Mouse (Mus musculus) brain, embryonic 14.5 days (tissue): ENCODE results near the gene Gm21818. TPM values are rescaled to one million over a fixed set of nuclear protein-coding genes. Genes with fewer than 3 reads are reported as not detected.
"Not testable (repeated sequence)": the region's sequence is repeated elsewhere in the genome, so short reads cannot be mapped to it uniquely, and the experiment has no call there.

ENCODE experiments used
- DNase-seq: peaks from one replicate; pipeline ENCODE4 v3.0.0-alpha.2; 2011; ENCODE audit warnings: low read depth
- polyA plus RNA-seq: library from polyadenylated mRNA; depleted of rRNA; stranded (reverse); fragments of >200 nt; gene quantifications from 2 replicates; pipeline ENCODE4 v1.2.3, GENCODE M21; 2012; rRNA removed

Gm21818 gene
- polyA plus RNA-seq: not detected in 2 replicates

DNA sequence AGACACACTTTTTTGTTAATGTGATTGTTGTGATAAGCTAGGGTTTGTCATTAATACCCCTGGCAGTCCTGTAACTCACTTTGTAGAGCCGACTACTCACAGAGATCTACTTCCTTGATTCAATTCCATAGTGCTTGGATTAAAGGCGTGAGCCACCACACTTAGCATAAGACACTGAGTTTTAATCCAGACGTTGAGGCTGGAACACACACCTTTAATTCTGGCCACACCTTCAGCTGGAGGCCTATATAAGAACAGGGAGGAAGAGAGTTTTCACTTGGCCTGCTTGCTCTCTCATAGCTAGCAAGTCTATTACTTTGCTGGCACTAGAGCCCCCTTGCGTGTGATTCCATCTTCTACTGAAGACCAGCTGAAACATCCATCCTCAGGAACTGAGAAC is at the start of gene Gm21818:
Gene Gm21818, plus strand, starts transcription at position 301 of the 400 bp plus-strand sequence.
- not testable (repeated sequence) for DNase-seq

DNA sequence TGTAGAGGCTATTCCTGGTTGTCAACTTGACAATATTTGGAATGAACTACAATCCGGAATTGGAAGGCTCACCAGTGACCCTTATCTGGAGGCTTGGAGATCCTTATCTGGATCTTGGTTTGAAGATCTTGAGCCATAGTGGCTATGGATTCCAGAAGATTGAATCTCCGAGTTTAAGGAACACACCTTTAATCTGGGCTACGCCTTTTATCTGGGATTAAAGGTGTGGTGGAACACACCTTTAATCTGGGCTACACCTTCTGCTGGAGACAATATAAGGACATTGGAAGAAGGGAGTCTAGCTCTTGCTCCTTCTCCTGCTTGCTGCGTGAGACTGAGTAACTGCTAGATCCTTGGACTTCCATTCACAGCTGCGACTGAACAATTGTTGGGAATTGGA is 32.3 kb upstream of the Gm21818 start, which contains the start of gene Gm20767:
Gene Gm20767, plus strand, starts transcription at position 301 of the 400 bp plus-strand sequence.
- not testable (repeated sequence) for DNase-seq

DNA sequence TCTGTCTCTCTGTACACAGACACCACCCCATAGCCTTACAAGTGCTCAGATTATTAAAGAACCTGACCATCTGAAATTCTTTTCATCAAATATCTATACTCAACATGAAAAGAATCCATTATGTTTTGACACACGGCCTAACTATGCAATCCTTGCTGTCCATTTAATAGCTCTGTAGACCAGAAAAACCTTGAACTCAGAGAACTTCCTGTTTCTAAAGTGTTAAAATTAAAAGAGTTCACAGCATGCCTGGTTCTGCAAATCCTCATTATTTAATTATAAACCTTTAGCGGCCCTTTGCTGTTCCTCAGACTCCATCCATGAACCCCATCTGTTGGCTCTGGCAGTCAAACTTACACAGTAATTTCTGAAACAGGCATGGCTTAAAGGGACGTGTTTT is 29.9 kb upstream of the Gm21818 start:
- not testable (repeated sequence) for DNase-seq

DNA sequence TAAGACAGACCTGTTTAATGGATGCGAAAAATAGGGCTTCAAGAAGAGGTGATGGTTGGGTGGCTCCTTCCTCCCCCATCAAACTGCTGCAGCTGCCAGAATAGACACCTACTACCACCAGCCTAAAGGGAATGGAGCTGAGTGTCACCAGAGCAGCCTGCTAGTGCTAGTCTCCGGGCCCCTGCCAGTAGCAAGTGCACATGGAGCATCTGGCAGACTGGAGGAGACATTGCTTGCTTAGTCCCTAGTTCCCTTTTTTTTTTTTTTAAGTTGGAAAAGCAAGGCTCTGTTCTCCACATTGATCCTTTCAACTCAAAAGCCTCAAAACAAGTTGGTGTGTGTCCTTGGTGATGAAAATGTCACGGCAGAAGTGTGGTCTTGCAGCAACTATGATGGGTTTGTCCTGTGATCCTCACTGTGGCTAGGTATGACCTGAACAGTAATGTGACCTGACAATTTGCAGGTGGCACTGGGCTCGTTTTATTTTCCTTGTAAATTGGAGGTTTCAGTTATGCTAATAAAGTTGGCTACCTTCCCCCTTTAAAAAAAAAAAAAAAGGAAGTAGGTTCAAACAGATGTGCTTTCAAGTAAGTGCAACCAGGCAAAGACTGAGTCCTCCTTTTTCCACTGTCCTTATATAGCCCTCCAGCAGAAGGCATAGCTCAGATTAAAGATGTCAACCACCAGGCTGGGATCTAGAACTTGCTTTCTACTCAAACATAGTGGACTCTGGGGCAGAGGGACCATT is 22.4 kb upstream of the Gm21818 start:
- not testable (repeated sequence) for DNase-seq

DNA sequence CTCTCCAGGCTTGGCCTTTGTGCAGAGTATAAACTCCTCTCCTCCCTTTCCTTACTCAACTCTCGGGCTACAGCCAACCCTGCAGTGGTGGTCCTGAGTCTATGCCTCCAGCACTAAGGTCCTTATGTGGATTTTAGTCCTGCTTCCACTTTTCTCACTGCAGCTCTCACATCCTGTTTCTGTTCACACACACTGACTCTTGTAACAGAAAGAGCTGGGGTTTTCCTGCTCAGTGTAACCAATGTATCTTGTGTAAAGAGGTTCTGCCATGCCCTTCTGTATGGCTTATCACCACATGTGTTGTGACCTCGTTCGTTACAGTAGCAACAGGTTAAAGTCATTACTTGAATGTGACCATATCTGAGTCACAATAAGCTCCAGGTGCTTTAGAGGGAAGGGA is 21.6 kb upstream of the Gm21818 start:
- not testable (repeated sequence) for DNase-seq

DNA sequence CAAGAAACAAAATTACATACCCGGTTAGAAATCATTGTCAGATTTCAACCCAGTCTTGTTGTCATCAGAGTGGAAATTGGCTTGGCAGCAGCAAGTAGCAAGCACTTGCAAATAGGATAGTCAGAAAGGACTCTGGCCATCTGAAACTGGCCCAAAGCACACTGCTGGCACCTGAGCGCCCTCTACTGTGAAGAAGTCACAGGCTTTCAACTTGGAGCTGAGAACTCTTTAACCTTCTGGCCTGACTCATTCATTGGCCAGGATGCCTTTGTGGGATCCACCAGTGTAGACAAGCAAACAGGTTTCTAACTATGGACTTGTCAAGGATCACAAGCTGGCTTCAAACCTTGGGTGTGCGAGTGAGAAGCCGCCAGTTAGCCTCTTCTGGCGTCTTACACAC is 3.9 kb upstream of the Gm21818 start:
- DNase-seq: not testable (repeated sequence)

DNA sequence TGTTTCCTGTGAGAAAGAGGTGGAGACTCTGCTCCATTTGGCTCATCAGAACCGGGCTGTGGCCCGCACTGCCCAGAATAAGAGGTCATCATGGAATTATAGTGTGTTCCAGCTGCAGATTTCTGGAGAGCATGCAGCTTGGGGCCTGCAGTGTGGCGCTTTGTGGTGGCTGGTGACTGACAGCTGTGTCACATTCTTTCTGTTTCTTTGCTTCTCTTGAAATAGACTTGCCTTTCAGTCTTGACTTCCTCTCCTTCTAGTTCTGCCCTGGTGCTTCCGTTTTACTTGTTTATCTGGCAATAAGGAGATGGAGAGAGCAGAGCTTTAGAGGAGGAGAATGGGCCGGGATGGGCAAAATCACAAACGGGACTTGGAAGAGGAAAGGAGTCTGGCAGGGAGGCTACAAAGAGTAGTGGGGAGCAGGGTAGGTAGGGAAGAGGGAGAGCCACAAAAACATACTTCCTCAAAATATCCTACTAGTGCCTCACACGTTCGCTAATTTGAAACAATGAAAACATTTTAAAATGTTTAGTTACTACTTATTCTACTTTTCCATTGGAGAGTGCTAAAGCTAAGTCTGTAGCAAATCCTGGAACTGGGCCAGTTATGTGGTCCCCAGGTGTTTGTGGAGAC is 24.1 kb downstream of the Gm21818 start:
- not testable (repeated sequence) for DNase-seq

DNA sequence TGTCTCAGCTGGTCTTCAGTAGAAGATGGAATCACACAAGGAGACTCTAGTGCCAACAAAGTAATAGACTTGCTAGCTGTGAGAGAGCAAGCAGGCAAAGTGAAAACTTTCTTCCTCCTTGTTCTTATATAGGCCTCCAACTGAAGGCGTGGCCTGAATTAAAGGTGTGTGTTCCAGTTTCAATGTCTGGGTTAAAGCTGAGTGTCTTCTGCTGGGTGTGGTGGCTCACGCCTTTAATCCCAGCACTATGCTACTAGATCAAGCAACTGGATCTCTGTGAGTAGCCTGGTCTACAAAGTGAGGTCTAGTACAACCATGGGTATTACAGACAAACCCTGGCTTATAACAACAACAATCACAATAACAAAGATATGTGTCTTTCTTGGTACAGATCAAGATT is 43.6 kb downstream of the Gm21818 start, which contains the start of gene Gm21762:
Gene Gm21762, minus strand, starts transcription at position 101 of the 400 bp plus-strand sequence.
- DNase-seq: not testable (repeated sequence)

DNA sequence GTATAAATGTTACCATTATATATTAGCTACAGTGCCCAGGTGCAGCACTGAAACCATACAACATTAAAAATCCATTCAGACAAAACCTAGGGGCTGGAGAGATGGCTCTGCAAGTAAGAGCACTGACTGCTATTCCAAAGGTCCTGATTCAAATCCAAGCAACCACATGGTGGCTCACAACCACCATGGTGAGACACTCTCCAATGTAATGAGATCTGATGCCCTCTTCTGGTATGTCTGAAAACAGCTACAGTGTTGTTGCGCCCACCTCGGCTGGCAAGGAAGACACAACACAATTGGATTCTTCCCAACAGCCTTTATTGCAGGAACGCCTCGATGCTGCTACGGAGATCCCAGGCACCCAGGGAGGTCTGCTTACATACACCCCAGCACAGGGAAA is 48.7 kb downstream of the Gm21818 start:
- not testable (repeated sequence) for DNase-seq

DNA sequence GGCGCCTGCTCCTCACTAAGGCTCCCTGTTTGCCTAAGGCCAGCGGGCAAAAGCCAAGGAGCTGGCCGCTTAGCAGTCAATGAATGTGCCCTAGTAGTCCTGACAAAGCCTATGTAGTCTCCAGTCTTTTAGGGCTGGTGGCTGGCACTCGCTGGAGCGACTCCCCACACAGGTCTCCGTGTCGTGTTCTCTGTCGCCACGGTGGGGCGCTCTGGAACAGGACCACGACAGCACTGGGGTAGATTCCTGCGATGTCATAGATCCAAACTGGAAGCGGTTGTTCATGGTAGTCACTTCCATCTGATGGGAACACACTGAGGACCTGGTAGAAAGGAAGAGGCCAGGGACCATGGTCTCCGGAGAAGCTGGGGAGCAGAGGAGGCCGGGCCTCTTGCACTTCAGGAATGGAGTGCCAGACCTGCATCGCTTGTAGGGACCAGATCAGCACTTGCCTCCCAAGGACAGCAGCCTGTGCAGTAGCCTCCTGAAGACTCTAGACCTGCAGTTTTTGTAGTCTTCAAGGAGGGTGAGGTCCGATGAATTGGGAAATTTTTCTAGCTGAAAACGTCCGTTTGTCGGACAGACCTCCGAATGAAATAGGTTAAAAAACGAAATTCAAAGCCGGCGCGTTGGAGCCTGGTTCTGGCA is 50.9 kb downstream of the Gm21818 start:
- DNase-seq: not testable (repeated sequence)

Other genes starting within 250 kb of the Gm21818 start
- not detected in 2 replicates for gene Gm21761, start 243.2 kb upstream of the Gm21818 start, polyA plus RNA-seq
- gene B020031M17Rik, start 221.6 kb upstream of the Gm21818 start, polyA plus RNA-seq: not detected in 2 replicates
- gene Gm36079, start 145.4 kb upstream of the Gm21818 start, polyA plus RNA-seq: not detected in 2 replicates
- not detected in 2 replicates for gene Gm21188, start 120.2 kb upstream of the Gm21818 start, polyA plus RNA-seq
- not detected in 2 replicates for gene Gm20767, start 32.2 kb upstream of the Gm21818 start, polyA plus RNA-seq
- gene Gm21762, start 43.5 kb downstream of the Gm21818 start, polyA plus RNA-seq: not detected in 2 replicates
- gene Gm21731, start 66.7 kb downstream of the Gm21818 start, polyA plus RNA-seq: not detected in 2 replicates
- gene AF067061, start 90.7 kb downstream of the Gm21818 start, polyA plus RNA-seq: not detected in 2 replicates
- gene BC147527, start 128.0 kb downstream of the Gm21818 start, polyA plus RNA-seq: 0.06 and 0.15 TPM in 2 replicates
- not detected in 2 replicates for gene Tcstv3, start 144.4 kb downstream of the Gm21818 start, polyA plus RNA-seq